7 mouse cellular contexts compared by ENCODE assay signal in the genomic region with DNA sequence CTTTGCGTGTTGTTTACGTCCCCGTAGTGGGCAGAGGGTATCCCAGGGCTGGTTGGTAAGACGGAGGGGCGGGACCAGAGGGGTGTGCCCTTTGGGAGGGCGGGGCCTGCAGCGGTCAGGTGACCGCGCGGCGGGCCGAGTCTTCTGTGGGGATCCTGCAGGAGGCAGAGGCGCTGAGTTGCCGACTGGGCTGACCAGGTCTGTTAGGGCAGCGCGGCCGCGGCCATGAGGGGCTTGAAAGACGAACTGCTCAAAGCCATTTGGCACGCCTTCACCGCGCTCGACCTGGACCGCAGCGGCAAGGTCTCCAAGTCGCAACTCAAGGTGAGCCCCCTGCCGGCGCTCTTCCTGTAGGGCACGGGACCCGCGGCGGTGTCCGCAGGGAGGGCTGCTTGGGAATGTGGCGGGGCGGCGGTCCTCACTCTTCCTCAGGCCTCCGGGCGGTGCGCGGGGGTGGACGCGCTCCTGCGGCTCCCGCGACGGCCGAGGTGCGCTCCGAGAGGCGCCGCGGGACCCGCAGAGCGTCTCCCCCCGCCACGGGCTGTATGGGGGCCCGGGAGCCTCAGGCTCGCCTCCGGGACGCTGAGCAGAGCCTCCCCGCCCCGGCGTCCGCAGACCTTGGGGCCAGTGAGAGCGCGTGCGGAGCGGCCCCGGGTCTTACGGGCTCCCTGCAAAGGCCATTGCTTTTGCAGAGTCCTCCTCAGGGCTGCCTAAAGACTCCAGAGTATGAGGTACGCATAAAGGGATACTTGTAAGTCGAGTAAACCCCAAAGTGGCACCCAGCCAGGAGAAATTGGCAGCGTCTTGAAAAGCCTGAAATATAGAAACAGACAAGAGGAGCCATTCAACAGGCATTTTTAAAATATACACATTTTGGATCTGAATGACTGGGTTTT. TPM values are rescaled to one million over a fixed set of nuclear protein-coding genes. Genes with fewer than 3 reads are reported as not detected.
DNase-seq lines count a peak whose midpoint lies in the region; ATAC-seq lines count a peak whose summit lies in the region.

Gene Swap70 (plus strand): TSS at position 126 of the 896 bp plus-strand sequence.

- 0 out of 2 replicates have a peak, but pooled peaks cover 3% of the 10 kb centered on the region for H3K36me3 ChIP-seq in intestine, embryonic 16.5 days (ENCODE audit: control insufficient read depth, insufficient read depth, low read length)
- H3K36me3 ChIP-seq in midbrain, embryonic 11.5 days (ENCODE audit: control insufficient read depth, insufficient read depth, low read length), result no peaks in the 10 kb centered on the region

- peak; percentile 98 for ATAC-seq in intestine, embryonic 16.5 days
- ATAC-seq in midbrain, embryonic 11.5 days (ENCODE audit: low FRiP score), result peak; percentile 99

- H3K9me3 ChIP-seq in intestine, embryonic 16.5 days (ENCODE audit: control insufficient read depth, low read length), result no peaks in the 10 kb centered on the region
- no peaks in the 10 kb centered on the region for H3K9me3 ChIP-seq in midbrain, embryonic 11.5 days (ENCODE audit: control insufficient read depth, low read length)

- peaks cover 8% of the 10 kb centered on the region for H3K4me1 ChIP-seq in intestine, embryonic 16.5 days (ENCODE audit: control insufficient read depth, insufficient read depth, low read length)
- H3K4me1 ChIP-seq in midbrain, embryonic 11.5 days (ENCODE audit: control insufficient read depth, insufficient read depth, low read length), result peaks cover 2% of the 10 kb centered on the region; the same call in 1 of the 2 replicates

- intact Hi-C loops in left cerebral cortex, postnatal 36 days (cut with DNase I), result loop anchor here (2.0 kb wide), 1 partner anchor 39 kb away; no protein-coding TSS in a partner anchor

- peak within 1 kb of the TSS; percentile 89 for H3K4me3 ChIP-seq in intestine, embryonic 16.5 days (ENCODE audit: low read length)
- H3K4me3 ChIP-seq in midbrain, embryonic 11.5 days (ENCODE audit: low read depth, low read length), result peak within 1 kb of the TSS; percentile 73

- H3K27me3 ChIP-seq in intestine, embryonic 16.5 days (replicated peaks; ENCODE audit: control insufficient read depth, insufficient read depth, low read length), result no peaks in the 10 kb centered on the region
- H3K27me3 ChIP-seq in midbrain, embryonic 11.5 days (ENCODE audit: control insufficient read depth, insufficient read depth, low read length), result no peaks in the 10 kb centered on the region

- H3K9ac ChIP-seq in intestine, embryonic 16.5 days (ENCODE audit: low read depth, low read length), result peak within 1 kb of the TSS; percentile 97
- peak within 1 kb of the TSS; percentile 79 for H3K9ac ChIP-seq in midbrain, embryonic 11.5 days (ENCODE audit: low read length)

- H3K27ac ChIP-seq in intestine, embryonic 16.5 days (ENCODE audit: low read length), result peak within 1 kb of the TSS; percentile 92
- peak within 1 kb of the TSS; percentile 65 for H3K27ac ChIP-seq in midbrain, embryonic 11.5 days (ENCODE audit: low read depth, low read length)

- H3K4me2 ChIP-seq in intestine, embryonic 16.5 days (ENCODE audit: low read depth, low read length), result peak within 1 kb of the TSS; percentile 86
- H3K4me2 ChIP-seq in midbrain, embryonic 11.5 days, result peak within 1 kb of the TSS; percentile 72

- peak; percentile 85 to 86 for DNase-seq in adrenal gland, adult 18-20 months (ENCODE audit: low spot score in 2 of 2)
- peak; percentile 84 for DNase-seq in embryo, embryonic 11.5 days (ENCODE audit: low read depth, low spot score)
- peak; percentile 78 to 89 for DNase-seq in gastrocnemius, postnatal 4 days (ENCODE audit: low spot score in 2 of 2)
- peak; percentile 55 for DNase-seq in left cerebral cortex, postnatal 36 days (ENCODE audit: low spot score in 2 of 2)
- peak; percentile 99 for DNase-seq in midbrain, embryonic 11.5 days (ENCODE audit: low spot score, missing footprints)
- peak; percentile 87 for DNase-seq in skeletal muscle tissue, adult 2 months (ENCODE audit: low read depth, low spot score)

- under 1% methylated on average over 73 of the region's 73 CpGs for WGBS in intestine, embryonic 16.5 days
- 1% methylated on average over 73 of the region's 73 CpGs for WGBS in midbrain, embryonic 11.5 days

RNA-seq across cellular contexts. Expression of gene Swap70, which starts in this region (rescaled TPM):
- total RNA-seq in adrenal gland, adult 18-20 months (2021), result 10 to 100 TPM; 12.9 to 13.6 TPM
- 10 to 100 TPM; 17.9 to 20.0 TPM for total RNA-seq in gastrocnemius, postnatal 4 days (2021)
- 28.4 and 28.5 TPM in 2 replicates for polyA plus RNA-seq in intestine, embryonic 16.5 days (2015; fragmentation: Nextera tagmentation; extraction: Ambion mirVana)
- 10 to 100 TPM; 11.0 to 13.7 TPM for total RNA-seq in left cerebral cortex, postnatal 36 days (2021)
- polyA plus RNA-seq in midbrain, embryonic 11.5 days (2014; fragmentation: Nextera tagmentation; extraction: Ambion mirVana), result 15.1 and 17.2 TPM in 2 replicates

Comparison
In these comparisons a context has a peak if more than half of its experiments do, and no peak if none do; other contexts are left out.
1. Peak in every context shown above with its lines: DNase-seq, ATAC-seq, H3K4me3 ChIP-seq and H3K27ac ChIP-seq.